Mouse (Mus musculus) bone marrow macrophage, adult 2 months (primary cell): ENCODE results near the gene Mtap. TPM values are rescaled to one million over a fixed set of nuclear protein-coding genes. Genes with fewer than 3 reads are reported as not detected.

Experiments
- H3K27ac ChIP-seq: 2 replicates; pipeline ENCODE4 v1.5.1; 2012; ENCODE audit warnings: low read depth, low read length; ENCODE audit not compliant: insufficient read depth
- H3K4me1 ChIP-seq: 2 replicates; pipeline ENCODE4 v1.6.1; 2012; ENCODE audit warnings: low read length; ENCODE audit not compliant: control insufficient read depth, insufficient read depth
- H3K4me3 ChIP-seq: 2 replicates; pipeline ENCODE4 v1.5.1; 2012; ENCODE audit warnings: mild to moderate bottlenecking, low read length, moderate library complexity; ENCODE audit not compliant: insufficient read depth
- CTCF ChIP-seq: IDR thresholded peaks from 2 replicates; pipeline ENCODE4 v1.5.1; 2012; ENCODE audit warnings: low read depth, mild to moderate bottlenecking, low read length, moderate library complexity
- POLR2A ChIP-seq: IDR thresholded peaks from 2 replicates; pipeline ENCODE4 v1.6.1; 2012; ENCODE audit warnings: mild to moderate bottlenecking, low read depth, low read length, borderline replicate concordance
- polyA plus RNA-seq: library from polyadenylated mRNA; stranded (reverse); fragments of >200 nt; gene quantifications from 2 replicates; pipeline ENCODE4 v1.2.4, GENCODE M21; 2012; ENCODE audit not compliant: missing spikeins, insufficient read depth, insufficient read length

Mtap gene
- 11.2 and 14.4 TPM in 2 replicates for polyA plus RNA-seq

- TF ChIP-seq CTCF (no peak), POLR2A (no peak)
- Histone ChIP-seq H3K4me3 (peak within 1 kb of the TSS; percentile 91), H3K27ac (peak within 1 kb of the TSS; percentile 65), H3K4me1 (peaks cover 4% of the 10 kb centered on the region; the same call in 1 of the 2 replicates)
These were observed at the start of gene Mtap for GRCm38 (mm10) chr4:89136906-89137541. Gene Mtap (plus strand): TSS chr4:89137122.

GRCm38 (mm10) chr4:89089110-89089509 is 47.8 kb upstream of the Mtap start:
- H3K4me3 ChIP-seq = no peak overlapping the region
- TF ChIP-seq POLR2A = no peak
- no peak for TF ChIP-seq CTCF
- no peaks in the 10 kb centered on the region for H3K4me1 ChIP-seq
- H3K27ac ChIP-seq = no peak overlapping the region

- no peak overlapping the region for H3K27ac ChIP-seq
- H3K4me3 ChIP-seq = no peak overlapping the region
- TF ChIP-seq CTCF (no peak), POLR2A (no peak)
- no peaks in the 10 kb centered on the region for H3K4me1 ChIP-seq
These were observed 46.7 kb upstream of the Mtap start for GRCm38 (mm10) chr4:89090217-89090616.

DNA sequence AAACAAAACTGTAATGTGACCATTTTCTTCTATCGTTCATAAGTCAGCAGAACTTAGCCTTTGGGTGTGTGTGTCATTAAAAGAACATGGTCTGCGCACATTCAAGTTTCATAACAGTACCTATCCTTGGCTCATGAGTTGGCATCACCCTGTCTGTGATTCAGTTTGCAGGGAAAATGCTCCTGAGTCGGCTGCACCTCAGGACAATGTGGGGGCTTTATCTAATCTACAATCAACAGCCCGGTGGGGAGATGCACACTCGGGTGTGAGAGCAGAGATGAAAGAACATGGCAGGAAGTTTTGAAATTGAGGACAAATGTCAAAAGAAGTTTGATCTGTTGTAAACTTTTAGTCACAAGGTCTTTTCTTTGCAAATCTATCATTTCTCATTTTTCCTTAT is 44.8 kb upstream of the Mtap start:
- TF ChIP-seq POLR2A (no peak), CTCF (no peak)
- Histone ChIP-seq H3K4me1 (no peaks in the 10 kb centered on the region), H3K27ac (no peak overlapping the region), H3K4me3 (no peak overlapping the region)

DNA sequence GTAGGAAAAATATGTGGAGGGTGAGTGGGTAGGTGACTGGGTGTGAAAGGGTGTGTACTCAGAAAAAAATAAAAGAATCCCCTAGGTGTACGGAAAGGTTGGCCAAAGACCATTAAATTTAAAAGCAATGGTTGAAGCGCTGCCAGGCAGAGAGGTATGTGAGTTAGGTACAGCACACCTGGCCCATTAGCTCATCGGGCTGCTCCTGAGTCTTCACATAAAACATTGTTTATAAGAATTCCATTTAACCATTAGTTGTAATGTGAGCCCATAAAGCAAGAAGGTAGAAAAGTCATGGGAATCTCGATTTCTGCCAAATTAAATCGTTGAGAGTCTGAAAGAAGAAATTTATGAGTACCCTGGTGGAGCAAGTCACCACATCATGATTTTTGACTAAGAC is 42.1 kb upstream of the Mtap start:
- no peak overlapping the region for H3K27ac ChIP-seq
- TF ChIP-seq POLR2A = no peak
- no peak for TF ChIP-seq CTCF

DNA sequence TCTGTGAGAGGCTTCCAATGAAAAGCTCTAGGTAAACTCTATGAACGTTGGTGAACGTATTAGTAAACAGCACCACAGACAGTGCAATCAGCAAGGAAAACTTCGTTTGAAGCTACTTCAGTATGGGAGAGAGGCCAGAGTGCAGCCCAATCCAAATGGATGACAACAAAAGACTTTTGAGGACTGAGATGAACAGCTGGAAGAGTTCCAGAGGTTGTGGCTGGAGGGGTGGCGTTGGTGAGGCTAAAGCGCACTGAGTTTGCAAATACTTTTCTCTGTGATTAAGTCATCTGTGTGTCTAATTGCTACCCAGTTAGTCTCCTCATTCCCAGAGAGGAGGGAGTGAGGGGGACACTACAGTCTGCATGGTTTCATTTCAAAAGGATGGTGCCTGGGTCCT is 38.7 kb upstream of the Mtap start:
- no peak overlapping the region for H3K4me3 ChIP-seq
- H3K4me1 ChIP-seq = no peaks in the 10 kb centered on the region
- H3K27ac ChIP-seq = no peak overlapping the region
- TF ChIP-seq POLR2A (no peak), CTCF (no peak)

More for the DNA sequence above, 42.1 kb upstream of the Mtap start:
- H3K4me3 ChIP-seq = no peak overlapping the region
- no peaks in the 10 kb centered on the region for H3K4me1 ChIP-seq

- H3K27ac ChIP-seq = no peak overlapping the region
These were observed 35.6 kb upstream of the Mtap start for GRCm38 (mm10) chr4:89101276-89101675.

GRCm38 (mm10) chr4:89102283-89102682 is 34.6 kb upstream of the Mtap start:
- no peak overlapping the region for H3K4me3 ChIP-seq
- peaks cover 2% of the 10 kb centered on the region; the same call in 1 of the 2 replicates for H3K4me1 ChIP-seq
- TF ChIP-seq CTCF (no peak), POLR2A (no peak)

More at GRCm38 (mm10) chr4:89101276-89101675, 35.6 kb upstream of the Mtap start:
- Histone ChIP-seq H3K4me3 (no peak overlapping the region), H3K4me1 (no peaks in the 10 kb centered on the region)
- TF ChIP-seq CTCF (no peak), POLR2A (no peak)

GRCm38 (mm10) chr4:89105486-89105885 is 31.4 kb upstream of the Mtap start:
- TF ChIP-seq CTCF (no peak), POLR2A (no peak)
- H3K4me1 ChIP-seq = peaks cover 2% of the 10 kb centered on the region; the same call in 1 of the 2 replicates
- no peak overlapping the region for H3K4me3 ChIP-seq
- no peak overlapping the region for H3K27ac ChIP-seq

More at GRCm38 (mm10) chr4:89102283-89102682, 34.6 kb upstream of the Mtap start:
- H3K27ac ChIP-seq = no peak overlapping the region

GRCm38 (mm10) chr4:89106505-89106904 is 30.4 kb upstream of the Mtap start:
- TF ChIP-seq POLR2A = no peak
- TF ChIP-seq CTCF = no peak
- Histone ChIP-seq H3K4me1 (peaks cover 2% of the 10 kb centered on the region; the same call in 1 of the 2 replicates), H3K27ac (no peak overlapping the region)

GRCm38 (mm10) chr4:89112168-89112710 is 24.7 kb upstream of the Mtap start:
- Histone ChIP-seq H3K4me1 (peaks cover 9% of the 10 kb centered on the region), H3K27ac (no peak overlapping the region), H3K4me3 (no peak overlapping the region)
- TF ChIP-seq CTCF (no peak), POLR2A (no peak)

More at GRCm38 (mm10) chr4:89106505-89106904, 30.4 kb upstream of the Mtap start:
- H3K4me3 ChIP-seq = no peak overlapping the region
